Mouse (Mus musculus): ENCODE results near the gene Spock2.
"Not testable (repeated sequence)": the region's sequence is repeated elsewhere in the genome, so short reads cannot be mapped to it uniquely, and the experiment has no call there.

Spock2 gene

DNA sequence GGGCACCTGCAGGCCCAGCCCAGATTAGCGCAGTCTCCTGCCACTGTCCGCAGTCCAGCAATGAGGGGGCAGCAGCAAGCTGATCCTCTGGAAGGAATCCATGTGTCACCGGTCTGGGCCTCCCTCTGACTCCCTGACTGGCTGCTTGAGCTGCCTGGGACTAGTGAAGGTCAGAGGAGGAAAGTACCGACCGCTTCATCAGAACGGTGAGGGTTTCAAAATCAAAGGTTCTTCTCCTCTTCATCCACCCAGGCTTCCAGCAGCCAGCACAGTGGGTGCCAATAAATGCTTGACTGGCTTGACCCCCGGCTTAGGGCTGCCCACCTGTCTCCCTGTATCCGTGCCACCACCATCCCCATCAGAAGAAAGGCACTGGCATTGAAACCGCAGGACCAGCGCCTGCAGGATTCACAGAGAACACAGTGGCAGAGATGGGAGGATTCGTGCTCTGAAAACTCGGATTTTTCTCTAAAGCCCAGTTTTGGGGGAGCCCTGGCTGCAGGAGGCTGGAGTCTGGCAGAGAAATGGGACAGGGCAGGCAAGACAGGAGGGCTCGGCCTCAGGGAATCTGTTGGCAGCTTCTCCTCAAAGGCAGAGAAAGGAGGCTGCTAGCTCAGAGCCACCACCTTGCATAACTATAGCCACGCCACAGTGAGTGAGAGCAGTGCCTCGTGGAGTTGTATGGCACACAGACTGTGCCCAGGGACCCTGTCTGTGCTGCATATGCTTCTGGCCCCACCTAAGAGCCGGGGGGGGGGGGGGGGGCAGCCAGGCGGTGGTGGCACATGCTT lies 2.5 kb downstream of the Spock2 start:
- DNase-seq (ENCODE audit: low spot score in 2 of 2): no peak

- DNase-seq (ENCODE audit: low spot score in 2 of 2): no peak
Measured at GRCm38 (mm10) chr10:60109336-60109735, 3.3 kb downstream of the Spock2 start.

DNA sequence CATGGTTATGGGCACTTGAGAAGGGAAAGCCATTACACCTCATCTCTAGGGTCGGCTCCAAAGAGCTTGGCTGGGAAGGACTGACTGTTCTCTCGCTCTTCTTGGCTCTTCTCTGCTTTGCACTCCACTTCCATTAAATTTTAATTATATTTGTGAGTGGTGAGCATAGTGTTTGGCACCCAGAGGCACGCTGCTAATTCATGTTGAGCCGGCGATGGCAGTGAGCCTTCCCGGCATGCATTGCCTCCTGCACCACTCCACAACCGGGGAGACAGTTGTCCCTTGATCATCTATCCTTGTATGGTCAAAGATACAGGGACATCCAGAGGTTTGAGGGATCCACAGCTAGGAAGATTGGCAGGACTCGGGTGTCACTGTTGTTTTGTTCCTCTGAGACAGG lies 4.0 kb downstream of the Spock2 start:
- DNase-seq (ENCODE audit: low spot score in 2 of 2): no peak

DNA sequence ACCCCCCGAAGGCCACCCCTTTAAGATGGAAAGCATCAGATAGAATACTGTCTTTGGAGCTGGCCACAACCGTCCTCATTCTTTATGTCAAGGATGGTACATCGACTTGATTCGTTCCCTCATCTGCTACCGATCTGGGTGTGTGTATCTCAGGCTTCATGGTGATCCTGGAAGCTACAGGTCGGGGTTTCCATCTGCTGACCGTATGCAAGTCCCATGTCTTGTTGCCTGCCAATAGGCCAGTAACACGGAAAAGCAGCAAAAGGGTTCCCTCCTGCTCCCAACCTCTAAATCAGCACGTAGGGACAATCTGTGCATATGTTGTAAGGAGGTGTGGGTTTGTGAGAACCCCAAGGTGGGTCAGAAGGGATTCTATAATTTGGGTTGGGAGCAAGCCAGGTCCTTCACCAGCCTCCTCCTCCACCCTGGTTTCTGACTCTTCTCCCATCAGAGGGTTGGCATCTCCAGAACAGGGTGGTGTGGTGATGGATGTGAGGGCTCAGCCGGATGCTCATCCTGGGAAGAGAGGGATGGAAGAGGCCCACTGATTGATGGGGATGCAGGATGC lies 5.0 kb downstream of the Spock2 start:
- DNase-seq (ENCODE audit: low spot score in 2 of 2): no peak

DNA sequence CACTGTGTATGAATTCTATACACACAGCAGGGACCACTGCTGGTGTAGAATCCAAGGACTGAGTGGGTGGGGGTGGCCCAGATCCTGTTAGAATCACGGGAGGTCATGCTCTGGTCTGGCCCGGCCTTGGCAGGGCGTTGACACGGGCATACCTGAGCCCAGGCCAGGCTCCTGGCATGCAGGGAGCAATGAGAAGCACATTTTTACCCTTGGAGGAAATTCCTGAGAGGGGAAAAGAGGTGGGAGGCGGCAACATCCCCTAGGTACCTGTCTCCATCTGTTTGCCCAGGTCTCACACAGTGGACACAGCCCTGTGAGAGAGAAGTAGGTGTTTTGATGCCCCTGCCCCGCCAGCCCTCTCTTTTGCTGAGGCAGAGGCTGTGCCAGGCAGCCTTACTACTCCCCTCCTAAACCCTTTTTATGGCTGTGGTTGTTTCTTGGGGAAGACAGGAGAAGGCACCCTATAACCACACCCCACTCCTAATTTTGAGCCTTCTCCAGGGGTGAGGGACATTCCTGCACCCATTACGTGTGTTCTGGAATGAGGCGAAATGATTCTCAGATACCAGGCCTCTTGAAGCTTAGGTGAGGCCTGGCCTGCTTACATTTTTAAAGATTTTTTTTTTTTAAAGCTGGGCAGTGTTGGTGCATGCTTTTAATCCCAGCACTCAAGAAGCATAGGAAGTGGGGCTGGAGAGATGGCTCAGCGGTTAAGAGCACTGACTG lies 8.1 kb downstream of the Spock2 start:
- no peak for DNase-seq (ENCODE audit: low spot score in 2 of 2)

DNA sequence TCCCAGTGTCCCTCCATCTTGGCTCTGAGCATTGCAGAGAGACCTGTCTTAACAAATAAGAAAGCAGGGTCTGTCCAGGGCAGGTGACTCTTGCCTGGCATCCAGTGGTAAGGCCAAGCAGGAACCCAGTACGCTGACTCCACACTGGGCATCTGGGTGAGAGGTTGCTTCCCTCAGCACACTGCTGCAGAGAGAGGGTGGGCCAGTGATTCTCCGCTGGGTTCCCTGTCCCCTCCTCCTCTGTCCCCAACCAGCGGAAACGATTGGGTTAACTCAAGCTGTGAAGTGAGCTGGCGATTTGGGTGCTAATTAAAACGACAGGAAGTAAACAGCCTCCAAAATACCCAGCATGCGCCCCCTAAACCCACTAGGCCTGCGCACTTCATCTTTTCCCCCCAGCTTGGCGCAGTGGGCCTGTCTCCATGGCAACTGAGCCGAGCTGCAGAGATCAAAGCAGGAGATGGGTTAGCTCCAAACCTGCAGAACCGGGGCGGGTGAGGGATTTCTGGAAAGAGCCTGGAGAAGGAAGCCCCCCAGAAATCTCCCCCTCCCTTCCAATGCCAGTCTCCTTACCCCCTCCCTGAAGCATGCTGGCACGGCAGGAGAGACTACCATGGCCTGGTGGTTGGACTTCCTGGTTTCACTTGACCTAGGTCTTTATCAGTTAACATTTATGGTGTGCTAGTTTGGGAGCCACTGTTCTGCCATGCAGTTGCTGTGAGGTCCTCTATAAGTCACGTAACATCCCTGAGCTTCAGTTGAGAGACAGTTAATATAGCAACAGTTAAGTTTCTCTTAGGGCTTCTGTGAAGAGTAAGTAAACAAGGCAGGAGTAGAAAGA lies 9.5 kb downstream of the Spock2 start:
- peak; percentile 88 to 90 for DNase-seq (ENCODE audit: low spot score in 2 of 2)

DNA sequence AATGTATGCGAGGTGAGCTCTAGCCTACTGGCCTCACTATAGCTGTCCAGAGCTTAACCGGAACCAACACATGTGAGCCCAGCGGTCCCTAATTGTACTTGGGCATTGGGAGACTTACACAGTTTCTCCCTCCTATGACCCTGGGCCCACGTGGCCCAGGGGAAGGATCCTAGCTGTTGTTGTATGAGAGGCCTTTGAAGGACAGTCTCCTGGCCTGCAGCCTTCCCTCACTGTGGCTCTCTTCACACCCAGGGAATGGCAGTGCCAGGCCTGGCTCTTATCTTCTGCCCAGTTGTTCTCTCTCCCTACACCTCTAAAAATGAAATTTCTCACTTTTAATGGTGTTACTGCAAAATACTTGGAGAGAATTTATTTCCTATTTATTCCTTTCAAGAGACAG lies 11.0 kb downstream of the Spock2 start:
- no peak for DNase-seq (ENCODE audit: low spot score in 2 of 2)

DNA sequence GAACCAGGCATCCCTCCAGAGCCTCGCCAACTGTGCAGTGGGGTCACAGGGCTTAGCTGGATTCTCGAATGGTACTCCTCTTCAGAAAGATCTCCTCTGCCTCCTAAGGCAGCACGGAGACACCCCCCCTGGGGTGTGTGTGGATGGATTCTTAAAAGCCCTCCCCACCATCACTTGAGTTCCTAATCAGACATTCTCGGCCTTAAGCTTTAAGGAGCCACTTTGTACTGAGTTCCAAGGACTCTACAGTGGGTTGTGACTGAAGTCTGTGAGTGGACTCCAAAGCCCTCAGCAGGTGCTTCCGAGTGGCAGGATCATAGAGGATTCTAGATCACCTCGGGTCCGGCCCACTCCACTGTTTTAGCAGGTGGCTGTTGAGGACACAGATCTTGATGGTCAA lies 12.4 kb downstream of the Spock2 start:
- DNase-seq (ENCODE audit: low spot score in 2 of 2): no peak

GRCm38 (mm10) chr10:60120630-60121029 lies 14.6 kb downstream of the Spock2 start:
- peak in 1 of 2 experiments; percentile 55 for DNase-seq (ENCODE audit: low spot score in 2 of 2)

- DNase-seq (ENCODE audit: low spot score in 2 of 2): no peak
Measured at GRCm38 (mm10) chr10:60124078-60124477, 18.1 kb downstream of the Spock2 start.

DNA sequence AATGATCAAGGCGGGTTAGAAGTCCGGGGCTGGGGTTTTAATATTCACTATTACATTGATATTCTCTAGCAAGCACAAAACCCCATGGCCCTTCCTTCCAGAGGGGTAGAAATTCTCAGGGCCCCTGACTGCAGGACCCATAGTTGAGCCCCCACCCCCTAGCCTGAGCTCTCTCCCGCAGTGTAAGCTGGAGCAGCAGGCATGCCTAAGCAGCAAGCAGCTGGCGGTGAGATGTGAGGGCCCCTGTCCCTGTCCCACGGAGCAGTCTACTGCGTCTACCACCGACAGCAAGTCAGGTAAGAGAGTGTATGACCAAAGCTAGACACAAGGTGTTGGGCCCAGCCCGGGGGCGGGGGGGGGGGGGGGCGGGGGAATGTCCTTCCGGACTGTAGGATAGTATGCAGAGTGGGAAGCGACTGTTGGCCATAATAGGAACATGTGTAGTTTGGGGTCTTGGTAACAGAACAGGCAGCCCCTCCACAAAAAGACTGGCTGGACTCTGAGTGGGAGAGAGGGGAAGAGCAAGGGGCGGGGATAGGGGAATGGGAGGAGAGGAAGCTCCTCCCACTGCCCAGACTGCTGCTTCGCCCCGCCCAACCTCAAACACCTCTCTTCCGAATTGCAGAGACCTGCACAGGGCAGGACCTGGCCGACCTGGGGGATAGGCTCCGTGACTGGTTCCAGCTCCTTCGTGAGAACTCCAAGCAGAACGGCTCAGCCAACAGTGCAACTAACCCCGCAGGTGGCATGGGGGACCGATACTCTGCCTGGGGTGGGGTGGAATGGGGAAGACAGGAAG lies 19.7 kb downstream of the Spock2 start:
- DNase-seq (ENCODE audit: low spot score in 2 of 2): no peak

DNA sequence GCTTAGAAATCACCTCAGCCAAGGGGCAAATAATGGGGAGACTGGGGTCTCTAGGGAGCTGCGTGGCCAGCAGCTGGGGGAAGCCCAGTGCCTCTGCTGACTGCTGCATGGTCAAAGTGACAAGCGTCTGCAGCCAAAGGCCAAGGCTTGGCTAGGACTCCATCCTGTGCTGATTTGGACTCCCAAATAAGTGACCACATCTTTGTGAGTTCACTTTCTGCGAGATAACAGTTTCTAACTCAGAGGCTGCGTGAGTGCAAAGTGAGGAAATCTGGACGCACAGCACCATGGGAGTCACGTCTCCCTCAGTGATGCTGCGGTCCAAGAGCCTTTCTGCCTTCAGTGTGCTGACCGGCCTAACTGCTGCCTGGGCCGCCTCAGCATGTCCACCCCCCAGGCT lies 22.3 kb downstream of the Spock2 start:
- no peak for DNase-seq (ENCODE audit: low spot score in 2 of 2)

DNA sequence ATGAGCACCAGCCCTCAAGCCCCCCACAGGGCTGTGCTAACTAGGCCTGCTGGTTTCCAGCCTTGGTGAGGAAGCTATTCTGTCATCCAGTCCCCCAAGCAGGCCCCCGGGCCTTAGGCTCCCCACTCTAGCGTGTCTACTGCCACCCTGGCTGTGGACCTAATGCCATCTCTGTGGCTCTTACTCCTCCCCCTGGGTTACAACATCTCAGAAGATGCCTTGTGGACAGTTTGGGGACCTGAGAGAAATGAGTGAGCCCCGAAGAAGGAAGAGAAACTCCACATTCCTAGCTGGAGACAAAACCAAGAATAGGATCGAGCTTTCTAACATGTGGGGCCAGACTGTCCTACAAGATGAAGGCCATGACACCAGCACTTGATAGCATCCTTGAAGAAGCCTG lies 24.5 kb downstream of the Spock2 start:
- DNase-seq (ENCODE audit: low spot score in 2 of 2): no peak

GRCm38 (mm10) chr10:60133501-60133900 lies 27.5 kb downstream of the Spock2 start:
- DNase-seq (ENCODE audit: low spot score in 2 of 2): no peak

DNA sequence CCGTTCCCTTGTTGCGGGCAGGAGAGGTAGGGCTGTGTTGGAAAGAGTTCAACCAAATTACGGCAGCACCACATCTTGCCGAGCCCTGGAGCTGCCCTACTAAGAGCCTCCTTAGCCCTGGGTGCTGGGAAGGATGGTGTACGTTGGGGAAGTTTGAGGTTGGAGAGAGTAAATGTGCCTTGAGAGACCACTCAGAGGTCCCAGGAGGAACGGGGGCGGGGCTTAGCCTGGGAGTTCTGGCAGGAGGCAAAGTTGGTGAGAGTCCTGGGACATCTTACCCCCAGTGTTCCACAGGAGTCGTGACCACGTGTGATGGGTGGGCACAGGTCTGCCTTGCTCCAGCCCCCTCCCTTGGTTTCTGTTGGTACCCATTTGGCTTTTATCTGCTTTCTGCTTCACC lies 28.2 kb downstream of the Spock2 start:
- DNase-seq (ENCODE audit: low spot score in 2 of 2): no peak

DNA sequence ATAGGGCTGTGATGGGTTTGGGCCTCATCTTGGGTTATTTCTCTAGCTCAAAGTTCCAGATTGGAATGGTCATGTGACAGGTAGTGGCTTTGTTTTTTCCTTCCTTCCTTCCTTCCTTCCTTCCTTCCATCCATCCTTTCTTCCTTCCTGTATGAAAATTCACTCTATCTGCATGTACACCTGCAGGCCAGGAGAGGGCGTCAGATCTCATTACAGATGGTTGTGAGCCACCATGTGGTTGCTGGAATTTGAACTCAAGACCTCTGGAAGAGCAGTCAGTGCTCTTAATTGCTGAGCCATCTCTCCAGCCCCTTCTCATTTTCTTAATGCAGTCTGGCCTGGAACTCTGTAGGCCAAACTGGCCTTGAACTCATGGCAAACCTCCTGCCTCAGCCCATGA lies 30.0 kb downstream of the Spock2 start:
- not testable (repeated sequence) for DNase-seq (ENCODE audit: low spot score in 2 of 2)

GRCm38 (mm10) chr10:60136935-60137334 lies 30.9 kb downstream of the Spock2 start:
- DNase-seq (ENCODE audit: low spot score in 2 of 2): no peak

GRCm38 (mm10) chr10:60138680-60139079 lies 32.7 kb downstream of the Spock2 start:
- DNase-seq (ENCODE audit: low spot score in 2 of 2): no peak

DNA sequence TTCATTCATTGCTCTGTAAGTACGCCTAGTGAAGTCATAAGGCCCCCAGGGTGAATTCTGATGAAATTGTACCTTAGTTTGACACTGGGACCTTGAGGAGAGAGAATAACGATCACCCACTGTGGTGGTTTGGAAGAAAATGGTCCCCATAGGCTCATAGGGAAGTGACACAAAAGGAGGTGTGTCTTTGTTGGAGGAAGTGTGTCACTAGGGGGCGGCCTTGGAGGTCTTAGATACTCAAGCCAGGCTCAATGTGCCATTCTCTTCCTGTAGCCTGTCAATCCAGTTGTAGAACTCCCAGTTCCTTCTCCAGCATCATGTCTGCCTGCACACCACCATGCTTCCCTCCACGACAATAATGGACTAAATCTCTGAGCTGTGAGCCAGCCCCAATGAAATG lies 34.7 kb downstream of the Spock2 start:
- DNase-seq (ENCODE audit: low spot score in 2 of 2): no peak

DNA sequence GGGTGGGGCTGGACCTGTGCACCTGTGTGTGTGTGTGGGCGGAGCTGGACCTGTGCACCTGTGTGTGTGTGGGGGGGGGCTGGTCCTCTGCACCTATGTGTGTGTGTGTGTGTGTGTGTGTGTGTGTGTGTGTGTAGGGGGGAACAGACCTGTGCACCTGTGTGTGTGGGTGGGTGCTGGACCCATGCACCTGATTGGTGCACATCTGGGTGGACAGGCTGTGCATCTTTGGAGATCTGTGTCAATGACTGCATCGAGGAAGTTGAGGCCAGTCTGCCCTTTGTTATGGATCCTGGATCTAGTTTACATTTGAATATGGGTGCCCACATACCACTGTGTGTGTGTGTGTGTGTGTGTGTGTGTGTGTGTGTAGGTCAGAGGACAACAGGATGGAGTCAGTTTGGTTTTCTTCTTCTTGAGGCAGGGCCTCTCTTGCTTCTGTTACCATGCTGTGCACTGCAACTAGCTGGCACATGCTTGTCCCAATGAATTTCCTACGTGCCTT lies 35.7 kb downstream of the Spock2 start:
- no peak for DNase-seq (ENCODE audit: low spot score in 2 of 2)

GRCm38 (mm10) chr10:60147510-60148047 lies 41.6 kb downstream of the Spock2 start:
- DNase-seq (ENCODE audit: low spot score in 2 of 2): not testable (repeated sequence)
